Mouse (Mus musculus) frontal cortex, adult 2 months (tissue): ENCODE data around the gene Casr. TPM values are rescaled to one million over a fixed set of nuclear protein-coding genes. Genes with fewer than 3 reads are reported as not detected.
A peak's percentile ranks its signal among the peaks of the same experiment; 100 is the strongest.

Experiments used
- DNase-seq, 2 experiments: peaks; one replicate each; pipeline ENCODE4 v3.0.0; 2022; ENCODE audit warnings: low spot score in 1 of 2; ENCODE audit errors: extremely low spot score in 1 of 2
- polyA plus RNA-seq: library from polyadenylated mRNA; depleted of rRNA; stranded (reverse); fragments of >200 nt; gene quantifications from 2 replicates; pipeline ENCODE4 v1.2.3, GENCODE M21; 2012

Casr gene
- polyA plus RNA-seq, 1 experiment: 0.14 TPM

GRCm38 (mm10) chr16:36526596-36527282 lies 35.2 kb downstream of the Casr start:
- no peak for DNase-seq

GRCm38 (mm10) chr16:36523095-36523494 lies 38.8 kb downstream of the Casr start:
- no peak for DNase-seq

- DNase-seq: no peak
These were observed 45.6 kb downstream of the Casr start for GRCm38 (mm10) chr16:36516355-36516754.

- no peak for DNase-seq
These were observed 54.6 kb downstream of the Casr start for GRCm38 (mm10) chr16:36507300-36507699.

GRCm38 (mm10) chr16:36506827-36507226 lies 55.1 kb downstream of the Casr start:
- DNase-seq: no peak

GRCm38 (mm10) chr16:36505913-36506312 lies 56.0 kb downstream of the Casr start:
- peak in 1 of 2 experiments; percentile 4 for DNase-seq

GRCm38 (mm10) chr16:36505134-36505533 lies 56.8 kb downstream of the Casr start:
- no peak for DNase-seq

GRCm38 (mm10) chr16:36502286-36502685 lies 59.7 kb downstream of the Casr start:
- DNase-seq: no peak

- DNase-seq: no peak
These were observed 69.5 kb downstream of the Casr start for GRCm38 (mm10) chr16:36492420-36492819.

GRCm38 (mm10) chr16:36476866-36477265 lies 85.1 kb downstream of the Casr start:
- no peak for DNase-seq

GRCm38 (mm10) chr16:36475530-36475929 lies 86.4 kb downstream of the Casr start:
- no peak for DNase-seq

- no peak for DNase-seq
These were observed 87.1 kb downstream of the Casr start for GRCm38 (mm10) chr16:36474849-36475248.

- DNase-seq: peak in 1 of 2 experiments; percentile 72
These were observed 88.4 kb downstream of the Casr start for GRCm38 (mm10) chr16:36473217-36474216.

- no peak for DNase-seq
These were observed 90.8 kb downstream of the Casr start for GRCm38 (mm10) chr16:36471066-36471633.

GRCm38 (mm10) chr16:36469955-36470478 lies 91.9 kb downstream of the Casr start:
- no peak for DNase-seq

GRCm38 (mm10) chr16:36469367-36469766 lies 92.6 kb downstream of the Casr start:
- DNase-seq: no peak

- DNase-seq: no peak
These were observed 93.1 kb downstream of the Casr start for GRCm38 (mm10) chr16:36468862-36469261.

- no peak for DNase-seq
These were observed 94.0 kb downstream of the Casr start for GRCm38 (mm10) chr16:36467936-36468335.

- no peak for DNase-seq
These were observed 96.5 kb downstream of the Casr start for GRCm38 (mm10) chr16:36465436-36465835.

GRCm38 (mm10) chr16:36464076-36464475 lies 97.9 kb downstream of the Casr start:
- peak in 1 of 2 experiments; percentile 31 for DNase-seq

GRCm38 (mm10) chr16:36460426-36460825 lies 101.5 kb downstream of the Casr start:
- DNase-seq: no peak
